Mouse (Mus musculus) E14TG2a.4 (cell line): Measurements from ENCODE around the gene Cr2.

ENCODE experiments used
- CTCF ChIP-seq: conservative IDR thresholded peaks from 2 replicates; pipeline ENCODE4 v1.5.1; 2014; ENCODE audit warnings: low read length
- NANOG ChIP-seq: IDR thresholded peaks from 2 replicates; pipeline ENCODE4 v1.6.1; 2014; ENCODE audit warnings: borderline replicate concordance, low read length, mixed read lengths

DNA sequence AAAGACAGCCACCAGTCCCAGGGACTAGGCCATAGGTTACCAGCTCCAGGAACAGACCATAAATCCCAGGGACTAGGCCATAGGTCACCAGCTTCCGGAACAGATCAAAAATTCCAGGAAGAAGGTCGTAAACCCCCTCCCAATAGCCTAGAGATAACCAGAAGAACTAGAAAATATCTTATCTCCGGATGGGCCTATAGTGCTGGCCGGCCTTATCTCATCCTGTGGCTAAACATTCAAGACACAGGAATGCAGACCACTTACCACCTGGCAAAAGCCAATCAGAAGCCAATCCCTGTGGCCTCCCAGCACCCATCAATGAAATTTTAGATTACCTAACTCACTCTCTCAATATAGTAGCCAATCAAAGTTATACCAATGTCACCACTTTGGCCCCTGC is 75.8 kb downstream of the Cr2 start:
- no peak for TF ChIP-seq CTCF
- TF ChIP-seq NANOG, result no peak
